Mouse (Mus musculus): Measurements from ENCODE around the gene Sema4d. TPM values are rescaled to one million over a fixed set of nuclear protein-coding genes. Genes with fewer than 3 reads are reported as not detected.

Sema4d gene
- total RNA-seq, 2 experiments from 2014 or later = 125 to 130 TPM

DNA sequence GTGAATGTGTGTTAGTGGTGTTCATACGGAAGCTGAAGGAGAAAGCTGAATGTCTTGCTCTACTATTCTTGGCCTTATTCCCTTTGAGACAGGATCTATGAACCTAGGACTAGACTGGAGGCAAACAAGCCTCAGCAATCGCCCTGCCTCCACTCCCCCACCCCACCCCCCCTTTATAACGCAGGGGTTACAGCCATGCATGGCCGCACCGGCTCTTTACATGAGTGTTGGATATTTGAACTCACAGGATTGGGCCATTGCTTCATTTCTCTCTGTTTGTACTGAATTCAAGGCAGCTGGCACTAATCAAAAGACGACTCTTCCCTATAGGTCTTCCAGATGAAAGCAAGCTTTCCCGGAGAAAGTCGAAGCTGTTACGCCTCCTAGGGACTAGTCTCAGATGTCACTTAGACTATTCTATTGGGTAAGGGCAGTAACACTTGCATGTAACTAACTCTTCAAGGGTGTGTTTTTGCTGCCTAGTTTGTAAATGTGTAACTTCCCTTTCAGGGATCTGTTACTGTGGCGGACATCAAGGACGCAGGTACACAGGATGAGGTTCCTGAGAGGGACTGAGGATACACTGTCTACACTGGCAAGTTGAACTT, 151.3 kb downstream of the Sema4d start:
- DNase-seq = no peak

DNA sequence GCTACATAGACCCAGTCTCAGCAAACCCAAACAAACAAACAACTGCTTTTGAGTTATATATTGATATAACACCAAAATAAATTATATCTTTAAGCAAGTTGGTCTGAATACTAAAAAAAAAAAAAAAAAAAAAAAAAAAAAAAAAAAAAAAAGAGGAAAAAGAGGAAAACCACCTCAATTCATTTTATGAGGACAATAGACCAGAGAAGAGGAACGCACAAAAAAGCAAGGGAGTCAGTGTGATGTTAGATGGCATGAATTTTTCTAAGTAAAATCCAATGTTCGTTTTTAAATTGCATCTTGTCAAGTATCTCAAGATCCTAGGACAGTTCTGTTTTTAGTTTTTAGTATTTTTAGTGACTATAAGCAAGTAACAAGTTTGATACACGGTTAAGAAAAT, 152.1 kb downstream of the Sema4d start:
- no peak for DNase-seq

GRCm38 (mm10) chr13:51638958-51639357, 154.6 kb downstream of the Sema4d start:
- DNase-seq = no peak

Small RNAs within 50 kb of the gene (microRNA-seq; reads per million reads assigned to microRNA genes)
- 0 reads per million in 2 experiments for gene Gm23566

Other genes with a start within 250 kb of the Sema4d start
- gene Shc3, start 224.3 kb downstream of the Sema4d start, total RNA-seq (2021) = 1 to 10 TPM; 3.0 to 4.1 TPM
- gene Cks2, start 148.5 kb downstream of the Sema4d start, total RNA-seq (2021) = 10 to 100 TPM; 14.5 to 17.7 TPM
- 10 to 100 TPM in 1 of 2 experiments, 1 to 10 TPM in 1; 9.8 to 14.0 TPM for gene Secisbp2, start 142.1 kb downstream of the Sema4d start, total RNA-seq (2021)
- gene Gadd45g, start 52.9 kb upstream of the Sema4d start, total RNA-seq (2021) = 10 to 100 TPM in 1 of 2 experiments, 1 to 10 TPM in 1; 8.5 to 33.5 TPM

Data from gastrocnemius, postnatal 10 days (tissue).